Mouse (Mus musculus): ENCODE measurements at regions not wholly inside any gene's neighbourhood (a gene's known extent, or its start where the extent isn't known, plus 50 kb on each side); places are given as distances from the start of the nearest gene placed in this dataset.
A peak's percentile ranks its signal among the peaks of the same experiment; 100 is the strongest.
"Not testable (repeated sequence)": the region's sequence is repeated elsewhere in the genome, so short reads cannot be mapped to it uniquely, and the experiment has no call there.

GRCm38 (mm10) chr3:153144217-153144616, 162.2 kb upstream of the St6galnac5 start:
- 54% methylated on average over 10 of the region's 10 CpGs for WGBS

DNA sequence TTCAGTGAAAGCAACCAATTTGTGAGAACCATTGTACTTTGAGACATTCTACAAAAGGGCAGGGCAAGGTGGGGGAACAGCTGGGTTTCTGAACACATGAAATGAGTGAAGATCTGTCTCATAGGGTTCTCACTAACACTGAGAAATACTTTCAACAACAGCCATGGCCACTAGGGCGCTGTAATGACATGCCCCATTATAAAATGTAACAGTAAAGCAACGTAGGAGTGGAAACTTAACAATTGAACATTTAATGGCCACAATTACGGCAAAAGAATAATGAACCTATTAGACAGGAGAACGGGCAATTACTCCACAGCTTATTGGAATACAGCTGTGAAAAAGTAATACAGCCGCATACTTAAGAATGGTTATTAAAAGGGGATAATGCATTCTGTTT, 158.9 kb upstream of the St6galnac5 start:
- ATAC-seq (ENCODE audit: low FRiP score) (0 out of 2 replicates have a peak, but pooled peaks have one; percentile 57), DNase-seq (ENCODE audit: low spot score) (no peak)
- Histone ChIP-seq H3K27me3 (ENCODE audit: control insufficient read depth, insufficient read depth, low read length) (no peaks in the 10 kb centered on the region), H3K36me3 (replicated peaks; ENCODE audit: control insufficient read depth, insufficient read depth) (no peaks in the 10 kb centered on the region), H3K9me3 (ENCODE audit: control insufficient read depth, low read length) (no peaks in the 10 kb centered on the region), H3K4me1 (replicated peaks; ENCODE audit: control insufficient read depth, insufficient read depth, low read length) (peaks cover 8% of the 10 kb centered on the region), H3K27ac (no peak overlapping the region), H3K4me2 (replicated peaks) (no peak overlapping the region), H3K4me3 (replicated peaks; ENCODE audit: low read length) (no peak overlapping the region), H3K9ac (no peak overlapping the region)
- 64% methylated on average over 5 of the region's 5 CpGs for WGBS

More at GRCm38 (mm10) chr3:153144217-153144616, 162.2 kb upstream of the St6galnac5 start:
- peak; percentile 17; the same call in 1 of the 2 replicates for ATAC-seq (ENCODE audit: low FRiP score)
- Histone ChIP-seq H3K27me3 (ENCODE audit: control insufficient read depth, insufficient read depth, low read length) (no peaks in the 10 kb centered on the region), H3K4me3 (replicated peaks; ENCODE audit: low read length) (no peak overlapping the region), H3K4me2 (replicated peaks) (no peak overlapping the region), H3K27ac (no peak overlapping the region), H3K9ac (no peak overlapping the region), H3K36me3 (replicated peaks; ENCODE audit: control insufficient read depth, insufficient read depth) (no peaks in the 10 kb centered on the region), H3K4me1 (replicated peaks; ENCODE audit: control insufficient read depth, insufficient read depth, low read length) (peaks cover 8% of the 10 kb centered on the region), H3K9me3 (ENCODE audit: control insufficient read depth, low read length) (no peaks in the 10 kb centered on the region)
- DNase-seq (ENCODE audit: low spot score) = peak; percentile 53

DNA sequence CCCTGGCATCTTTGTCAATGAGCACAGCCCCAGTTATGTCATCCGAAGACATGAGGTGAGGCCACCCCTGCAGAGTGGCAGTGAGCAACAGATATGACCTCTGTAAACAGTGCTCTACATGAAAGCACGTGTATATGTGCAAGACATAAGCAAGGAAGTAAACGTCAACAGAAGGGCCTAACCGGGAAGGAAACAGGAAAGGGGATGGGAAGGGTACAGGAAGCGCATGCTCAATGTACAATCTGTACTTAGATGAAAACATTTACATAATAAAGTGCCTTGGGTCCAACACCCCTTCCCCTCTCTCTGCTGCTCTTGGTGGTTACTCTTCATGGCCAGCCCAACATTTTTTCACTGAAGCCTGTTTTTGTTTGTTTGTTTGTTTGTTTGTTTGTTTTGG, 143.3 kb upstream of the St6galnac5 start:
- ATAC-seq (ENCODE audit: low FRiP score) = no peak
- H3K4me2 ChIP-seq (replicated peaks) = no peak overlapping the region
- H3K9me3 ChIP-seq (ENCODE audit: control insufficient read depth, low read length) = no peaks in the 10 kb centered on the region
- no peaks in the 10 kb centered on the region for H3K4me1 ChIP-seq (replicated peaks; ENCODE audit: control insufficient read depth, insufficient read depth, low read length)
- H3K9ac ChIP-seq = no peak overlapping the region
- no peaks in the 10 kb centered on the region for H3K27me3 ChIP-seq (ENCODE audit: control insufficient read depth, insufficient read depth, low read length)
- no peak overlapping the region for H3K4me3 ChIP-seq (replicated peaks; ENCODE audit: low read length)
- H3K36me3 ChIP-seq (replicated peaks; ENCODE audit: control insufficient read depth, insufficient read depth) = no peaks in the 10 kb centered on the region
- WGBS = 83% methylated on average over 5 of the region's 5 CpGs
- H3K27ac ChIP-seq = no peak overlapping the region
- no peak for DNase-seq (ENCODE audit: low spot score)

DNA sequence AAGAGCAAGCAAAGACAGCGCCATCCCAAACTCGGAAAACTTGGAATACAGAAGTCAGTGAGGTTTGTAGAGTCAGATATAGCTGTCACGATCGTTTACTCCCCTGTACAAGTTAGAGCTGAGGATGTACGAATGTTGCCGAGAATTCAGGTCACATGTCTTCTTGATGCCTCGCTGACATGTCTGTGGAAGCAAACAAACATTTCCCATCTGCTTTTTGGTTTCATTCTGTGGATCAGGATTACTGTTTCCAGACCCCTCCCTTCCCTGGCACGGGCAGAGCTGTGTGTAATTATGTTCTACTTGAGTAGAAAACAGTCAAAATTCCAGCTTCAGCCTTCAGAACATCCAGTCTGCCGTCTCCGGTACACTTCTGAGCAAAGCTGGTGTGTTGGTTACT, 139.9 kb upstream of the St6galnac5 start:
- no peaks in the 10 kb centered on the region for H3K36me3 ChIP-seq (replicated peaks; ENCODE audit: control insufficient read depth, insufficient read depth)
- ATAC-seq (ENCODE audit: low FRiP score) (no peak), DNase-seq (ENCODE audit: low spot score) (no peak)
- no peak overlapping the region for H3K4me3 ChIP-seq (replicated peaks; ENCODE audit: low read length)
- H3K9ac ChIP-seq = no peak overlapping the region
- no peaks in the 10 kb centered on the region for H3K4me1 ChIP-seq (replicated peaks; ENCODE audit: control insufficient read depth, insufficient read depth, low read length)
- H3K27ac ChIP-seq = no peak overlapping the region
- H3K4me2 ChIP-seq (replicated peaks) = no peak overlapping the region
- 89% methylated on average over 10 of the region's 10 CpGs for whole genome bisulfite sequencing
- H3K9me3 ChIP-seq (ENCODE audit: control insufficient read depth, low read length) = no peaks in the 10 kb centered on the region
- no peaks in the 10 kb centered on the region for H3K27me3 ChIP-seq (ENCODE audit: control insufficient read depth, insufficient read depth, low read length)

GRCm38 (mm10) chr3:153119142-153119541, 137.1 kb upstream of the St6galnac5 start:
- no peaks in the 10 kb centered on the region for H3K36me3 ChIP-seq (replicated peaks; ENCODE audit: control insufficient read depth, insufficient read depth)
- H3K9me3 ChIP-seq (ENCODE audit: control insufficient read depth, low read length) = no peaks in the 10 kb centered on the region
- no peaks in the 10 kb centered on the region for H3K27me3 ChIP-seq (ENCODE audit: control insufficient read depth, insufficient read depth, low read length)
- no peak overlapping the region for H3K4me3 ChIP-seq (replicated peaks; ENCODE audit: low read length)
- H3K27ac ChIP-seq = no peak overlapping the region
- no peaks in the 10 kb centered on the region for H3K4me1 ChIP-seq (replicated peaks; ENCODE audit: control insufficient read depth, insufficient read depth, low read length)
- ATAC-seq (ENCODE audit: low FRiP score) = no peak
- DNase-seq (ENCODE audit: low spot score) = no peak
- no peak overlapping the region for H3K9ac ChIP-seq
- 89% methylated on average over 5 of the region's 5 CpGs for WGBS
- H3K4me2 ChIP-seq (replicated peaks) = no peak overlapping the region

GRCm38 (mm10) chr3:153118643-153119042, 136.6 kb upstream of the St6galnac5 start:
- WGBS = 86% methylated on average over 1 of the region's 1 CpGs
- H3K27me3 ChIP-seq (ENCODE audit: control insufficient read depth, insufficient read depth, low read length) = no peaks in the 10 kb centered on the region
- H3K9ac ChIP-seq = no peak overlapping the region
- H3K4me1 ChIP-seq (replicated peaks; ENCODE audit: control insufficient read depth, insufficient read depth, low read length) = no peaks in the 10 kb centered on the region
- no peaks in the 10 kb centered on the region for H3K36me3 ChIP-seq (replicated peaks; ENCODE audit: control insufficient read depth, insufficient read depth)
- no peak for DNase-seq (ENCODE audit: low spot score)
- no peak overlapping the region for H3K27ac ChIP-seq
- no peak overlapping the region for H3K4me3 ChIP-seq (replicated peaks; ENCODE audit: low read length)
- H3K4me2 ChIP-seq (replicated peaks) = no peak overlapping the region
- no peak for ATAC-seq (ENCODE audit: low FRiP score)
- no peaks in the 10 kb centered on the region for H3K9me3 ChIP-seq (ENCODE audit: control insufficient read depth, low read length)

- Histone ChIP-seq H3K36me3 (replicated peaks; ENCODE audit: control insufficient read depth, insufficient read depth) (no peaks in the 10 kb centered on the region), H3K9ac (no peak overlapping the region), H3K27ac (no peak overlapping the region), H3K4me2 (replicated peaks) (no peak overlapping the region), H3K27me3 (ENCODE audit: control insufficient read depth, insufficient read depth, low read length) (no peaks in the 10 kb centered on the region), H3K4me1 (replicated peaks; ENCODE audit: control insufficient read depth, insufficient read depth, low read length) (no peaks in the 10 kb centered on the region), H3K4me3 (replicated peaks; ENCODE audit: low read length) (no peak overlapping the region), H3K9me3 (ENCODE audit: control insufficient read depth, low read length) (no peaks in the 10 kb centered on the region)
- WGBS = 87% methylated on average over 5 of the region's 5 CpGs
- no peak for DNase-seq (ENCODE audit: low spot score)
- ATAC-seq (ENCODE audit: low FRiP score) = no peak
Observed at GRCm38 (mm10) chr3:153105591-153105990, 123.5 kb upstream of the St6galnac5 start.

DNA sequence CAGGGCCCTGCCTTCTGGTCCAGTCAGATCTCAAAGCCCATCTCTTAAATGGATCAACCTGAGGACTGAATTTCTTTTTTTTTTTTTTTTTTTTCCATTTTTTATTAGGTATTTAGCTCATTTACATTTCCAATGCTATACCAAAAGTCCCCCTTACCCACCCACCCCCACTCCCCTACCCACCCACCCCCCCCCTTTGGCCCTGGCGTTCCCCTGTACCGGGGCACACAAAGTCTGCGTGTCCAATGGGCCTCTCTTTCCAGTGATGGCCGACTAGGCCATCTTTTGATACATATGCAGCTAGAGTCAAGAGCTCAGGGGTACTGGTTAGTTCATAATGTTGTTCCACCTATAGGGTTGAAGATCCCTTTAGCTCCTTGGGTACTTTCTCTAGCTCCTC, 108.5 kb upstream of the St6galnac5 start:
- WGBS = 95% methylated on average over 4 of the region's 4 CpGs
- H3K27me3 ChIP-seq (ENCODE audit: control insufficient read depth, insufficient read depth, low read length); H3K9ac ChIP-seq; H3K9me3 ChIP-seq (ENCODE audit: control insufficient read depth, low read length); H3K4me1 ChIP-seq (replicated peaks; ENCODE audit: control insufficient read depth, insufficient read depth, low read length); ATAC-seq (ENCODE audit: low FRiP score); H3K27ac ChIP-seq; H3K4me3 ChIP-seq (replicated peaks; ENCODE audit: low read length); H3K36me3 ChIP-seq (replicated peaks; ENCODE audit: control insufficient read depth, insufficient read depth); DNase-seq (ENCODE audit: low spot score); H3K4me2 ChIP-seq (replicated peaks): not testable (repeated sequence)

GRCm38 (mm10) chr3:153085096-153085788, 103.2 kb upstream of the St6galnac5 start:
- Histone ChIP-seq H3K9me3 (ENCODE audit: control insufficient read depth, low read length) (no peaks in the 10 kb centered on the region), H3K36me3 (replicated peaks; ENCODE audit: control insufficient read depth, insufficient read depth) (no peaks in the 10 kb centered on the region), H3K27me3 (ENCODE audit: control insufficient read depth, insufficient read depth, low read length) (no peaks in the 10 kb centered on the region), H3K4me1 (replicated peaks; ENCODE audit: control insufficient read depth, insufficient read depth, low read length) (peaks cover 28% of the 10 kb centered on the region), H3K9ac (0 out of 2 replicates have a peak overlapping the region, but pooled peaks have one; percentile 20), H3K4me2 (replicated peaks) (peak overlapping the region; percentile 22), H3K27ac (peak overlapping the region; percentile 70), H3K4me3 (replicated peaks; ENCODE audit: low read length) (no peak overlapping the region)
- 14% methylated on average over 17 of the region's 17 CpGs for WGBS
- ATAC-seq (ENCODE audit: low FRiP score) = peak; percentile 72
- DNase-seq (ENCODE audit: low spot score) = peak; percentile 70
